Mouse (Mus musculus): ENCODE data around the gene Mpp5. TPM values are rescaled to one million over a fixed set of nuclear protein-coding genes. Genes with fewer than 3 reads are reported as not detected.

Mpp5 gene
- total and polyA plus RNA-seq, 2 experiments from 2014 or later: 12.7 to 14.5 TPM

GRCm38 (mm10) chr12:78862254-78862730, 113.6 kb downstream of the Mpp5 start:
- no peak for DNase-seq (ENCODE audit: low spot score)
- peak overlapping the region; percentile 76 for H3K4me2 ChIP-seq (ENCODE audit: low read depth, low read length)

GRCm38 (mm10) chr12:78865434-78865833, 116.7 kb downstream of the Mpp5 start:
- H3K27me3 ChIP-seq (ENCODE audit: insufficient read depth, low read length): no peaks in the 10 kb centered on the region
- ATAC-seq: no peak
- H3K4me2 ChIP-seq (ENCODE audit: low read depth, low read length): no peak overlapping the region
- peaks cover 8% of the 10 kb centered on the region; the same call in 1 of the 2 replicates for H3K36me3 ChIP-seq (ENCODE audit: insufficient read depth, low read length)
- H3K9me3 ChIP-seq (ENCODE audit: low read length): no peaks in the 10 kb centered on the region
- H3K4me3 ChIP-seq (ENCODE audit: low read length): no peak overlapping the region
- H3K9ac ChIP-seq (replicated peaks; ENCODE audit: low read length): no peak overlapping the region
- H3K4me1 ChIP-seq (ENCODE audit: insufficient read depth, low read length): peaks cover 9% of the 10 kb centered on the region
- no peak overlapping the region for H3K27ac ChIP-seq
- peak; percentile 36; the same call in 1 of the 2 replicates for TF ChIP-seq CTCF (IDR thresholded peaks at IDR 0.05; ENCODE audit: low read depth)
- 91% methylated on average over 1 of the region's 1 CpGs for WGBS
- DNase-seq (ENCODE audit: low spot score): peak; percentile 15

More at GRCm38 (mm10) chr12:78862254-78862730, 113.6 kb downstream of the Mpp5 start:
- peak overlapping the region; percentile 63 for H3K9ac ChIP-seq (replicated peaks; ENCODE audit: low read length)
- H3K9me3 ChIP-seq (ENCODE audit: low read length): no peaks in the 10 kb centered on the region
- H3K27ac ChIP-seq: peak overlapping the region; percentile 77
- WGBS: under 1% methylated on average over 22 of the region's 22 CpGs
- no peak for TF ChIP-seq CTCF (IDR thresholded peaks at IDR 0.05; ENCODE audit: low read depth)
- H3K4me3 ChIP-seq (ENCODE audit: low read length): peak overlapping the region; percentile 60
- no peaks in the 10 kb centered on the region for H3K36me3 ChIP-seq (ENCODE audit: insufficient read depth, low read length)
- H3K4me1 ChIP-seq (ENCODE audit: insufficient read depth, low read length): peaks cover 18% of the 10 kb centered on the region
- ATAC-seq: no peak
- no peaks in the 10 kb centered on the region for H3K27me3 ChIP-seq (ENCODE audit: insufficient read depth, low read length)

GRCm38 (mm10) chr12:78868115-78868514, 119.4 kb downstream of the Mpp5 start:
- no peak overlapping the region for H3K4me2 ChIP-seq (ENCODE audit: low read depth, low read length)
- H3K27ac ChIP-seq: no peak overlapping the region
- ATAC-seq (no peak), DNase-seq (ENCODE audit: low spot score) (no peak)
- no peak overlapping the region for H3K4me3 ChIP-seq (ENCODE audit: low read length)
- 97% methylated on average over 1 of the region's 1 CpGs for WGBS
- TF ChIP-seq CTCF (IDR thresholded peaks at IDR 0.05; ENCODE audit: low read depth): no peak
- H3K27me3 ChIP-seq (ENCODE audit: insufficient read depth, low read length): no peaks in the 10 kb centered on the region
- peaks cover 3% of the 10 kb centered on the region; the same call in 1 of the 2 replicates for H3K4me1 ChIP-seq (ENCODE audit: insufficient read depth, low read length)
- no peak overlapping the region for H3K9ac ChIP-seq (replicated peaks; ENCODE audit: low read length)
- H3K9me3 ChIP-seq (ENCODE audit: low read length): no peaks in the 10 kb centered on the region
- peaks cover 8% of the 10 kb centered on the region; the same call in 1 of the 2 replicates for H3K36me3 ChIP-seq (ENCODE audit: insufficient read depth, low read length)

- H3K27me3 ChIP-seq (ENCODE audit: insufficient read depth, low read length): no peaks in the 10 kb centered on the region
- H3K4me1 ChIP-seq (ENCODE audit: insufficient read depth, low read length): no peaks in the 10 kb centered on the region
- H3K27ac ChIP-seq: no peak overlapping the region
- 96% methylated on average over 3 of the region's 3 CpGs for WGBS
- no peaks in the 10 kb centered on the region for H3K9me3 ChIP-seq (ENCODE audit: low read length)
- H3K36me3 ChIP-seq (ENCODE audit: insufficient read depth, low read length): peaks cover 25% of the 10 kb centered on the region
- ATAC-seq (no peak), DNase-seq (ENCODE audit: low spot score) (no peak)
- no peak overlapping the region for H3K4me2 ChIP-seq (ENCODE audit: low read depth, low read length)
- no peak overlapping the region for H3K9ac ChIP-seq (replicated peaks; ENCODE audit: low read length)
- no peak overlapping the region for H3K4me3 ChIP-seq (ENCODE audit: low read length)
- no peak for TF ChIP-seq CTCF (IDR thresholded peaks at IDR 0.05; ENCODE audit: low read depth)
Measured at GRCm38 (mm10) chr12:78874581-78874980, 125.9 kb downstream of the Mpp5 start.

- Histone ChIP-seq H3K27me3 (ENCODE audit: insufficient read depth, low read length) (no peaks in the 10 kb centered on the region), H3K9me3 (ENCODE audit: low read length) (no peaks in the 10 kb centered on the region), H3K4me3 (ENCODE audit: low read length) (no peak overlapping the region), H3K9ac (replicated peaks; ENCODE audit: low read length) (no peak overlapping the region), H3K36me3 (ENCODE audit: insufficient read depth, low read length) (peaks cover 15% of the 10 kb centered on the region), H3K4me1 (ENCODE audit: insufficient read depth, low read length) (no peaks in the 10 kb centered on the region), H3K4me2 (ENCODE audit: low read depth, low read length) (no peak overlapping the region), H3K27ac (no peak overlapping the region)
- no peak for DNase-seq (ENCODE audit: low spot score)
- 70% methylated on average over 1 of the region's 1 CpGs for WGBS
- no peak for TF ChIP-seq CTCF (IDR thresholded peaks at IDR 0.05; ENCODE audit: low read depth)
- ATAC-seq: no peak
Measured at GRCm38 (mm10) chr12:78890062-78890461, 141.4 kb downstream of the Mpp5 start.

Other genes starting within 250 kb of the Mpp5 start
- not detected in 2 replicates for gene Fam71d, start 57.4 kb upstream of the Mpp5 start, total RNA-seq (2014; rRNA removed)
- gene Fam71d, start 57.4 kb upstream of the Mpp5 start, polyA plus RNA-seq (2015; fragmentation: Nextera tagmentation; extraction: Ambion mirVana): 0.23 TPM in 1 of 2 replicates, not detected in the other
- 54.3 and 55.5 TPM in 2 replicates for gene Atp6v1d, start 112.7 kb downstream of the Mpp5 start, total RNA-seq (2014; rRNA removed)
- 149 and 161 TPM in 2 replicates for gene Atp6v1d, start 112.7 kb downstream of the Mpp5 start, polyA plus RNA-seq (2015; fragmentation: Nextera tagmentation; extraction: Ambion mirVana)
- 29.4 and 32.6 TPM in 2 replicates for gene Eif2s1, start 112.9 kb downstream of the Mpp5 start, total RNA-seq (2014; rRNA removed)
- gene Eif2s1, start 112.9 kb downstream of the Mpp5 start, polyA plus RNA-seq (2015; fragmentation: Nextera tagmentation; extraction: Ambion mirVana): 92.0 and 98.3 TPM in 2 replicates
- gene Plek2, start 158.1 kb downstream of the Mpp5 start, total RNA-seq (2014; rRNA removed): 1.2 and 1.9 TPM in 2 replicates
- gene Plek2, start 158.1 kb downstream of the Mpp5 start, polyA plus RNA-seq (2015; fragmentation: Nextera tagmentation; extraction: Ambion mirVana): 2.4 and 2.7 TPM in 2 replicates

All from hindbrain, postnatal 0 days (tissue).